Mouse (Mus musculus) megakaryocyte, embryonic 14.5 days (primary cell): Measurements from ENCODE around the gene Ldlr.

ENCODE experiments used
- FLI1 ChIP-seq: IDR thresholded peaks from 2 replicates; pipeline ENCODE4 v1.6.1; 2012; ENCODE audit warnings: low read length, inconsistent platforms, mixed read lengths
- GATA1 ChIP-seq: IDR thresholded peaks from 3 replicates; pipeline ENCODE4 v1.6.1; 2012; ENCODE audit warnings: mixed read lengths, low read length, inconsistent platforms, borderline replicate concordance

GRCm38 (mm10) chr9:21691862-21692261, 31.4 kb upstream of the Ldlr start:
- TF ChIP-seq GATA1: no peak
- no peak for TF ChIP-seq FLI1
